Mouse (Mus musculus): ENCODE measurements around the gene Arpc5.
"Not testable (repeated sequence)": the region's sequence is repeated elsewhere in the genome, so short reads cannot be mapped to it uniquely, and the experiment has no call there.

The Arpc5 gene

DNA sequence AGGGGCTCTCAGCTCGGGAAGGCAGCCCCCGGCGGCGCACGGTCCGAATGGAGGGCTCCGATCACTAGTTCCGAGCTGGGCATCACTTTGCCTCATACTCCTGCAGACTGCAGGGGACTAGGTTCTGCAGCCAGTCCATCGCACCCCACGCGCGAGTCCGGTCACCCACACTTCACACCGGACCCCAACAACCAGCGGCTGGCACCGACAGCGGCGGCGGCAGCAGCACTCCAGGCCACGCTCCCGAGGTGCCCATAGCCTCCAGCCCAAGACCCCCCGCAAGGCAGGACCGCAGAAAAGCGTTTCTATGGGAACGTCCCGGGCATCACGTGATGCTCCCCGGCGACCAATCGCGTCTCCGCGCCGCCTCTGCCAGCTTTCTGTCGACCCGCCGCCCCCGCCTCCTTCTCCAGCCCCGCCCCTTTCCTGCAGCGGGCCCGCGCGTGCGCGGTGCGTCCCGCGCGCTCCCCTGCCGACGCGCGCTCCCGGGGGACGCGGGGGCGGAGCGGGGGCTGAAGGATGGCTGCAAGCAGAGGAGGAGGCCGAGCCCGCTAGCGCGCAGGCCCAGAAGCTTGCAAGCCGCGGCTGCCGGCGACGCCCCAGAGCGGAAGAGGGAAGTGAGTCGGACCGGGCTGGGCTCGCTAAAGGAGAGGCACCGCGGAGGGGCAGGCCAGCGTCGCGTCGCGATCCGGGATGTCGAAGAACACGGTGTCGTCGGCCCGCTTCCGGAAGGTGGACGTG is at the start of gene Arpc5, which contains the start of gene Rgl1:
Gene Arpc5 (plus strand): TSS at position 511 of the 741 bp plus-strand sequence.
Gene Rgl1 (minus strand): TSS at position 320 of the 741 bp plus-strand sequence.
- DNase-seq (ENCODE audit: low read depth, low spot score), result peak; percentile 98

DNA sequence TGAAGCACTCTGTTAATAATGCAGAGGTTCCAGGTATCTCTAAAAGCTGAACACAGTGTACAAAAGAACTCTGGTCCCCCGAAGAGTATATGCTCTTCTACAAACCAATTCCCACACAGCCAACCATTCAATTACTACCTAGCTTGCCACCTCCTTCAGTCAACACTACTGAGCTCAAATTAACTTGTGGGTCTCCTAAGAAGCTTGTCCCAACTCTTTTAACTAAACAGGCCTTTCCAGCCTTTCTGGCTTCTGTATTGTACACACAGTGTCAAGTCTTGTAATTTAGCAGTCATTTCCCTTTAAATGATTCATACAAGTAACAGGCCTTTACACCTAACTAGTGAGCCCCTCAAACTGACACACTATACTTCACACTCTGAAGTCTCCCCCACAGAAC is 49.0 kb upstream of the Arpc5 start:
- DNase-seq (ENCODE audit: low read depth, low spot score), result no peak

DNA sequence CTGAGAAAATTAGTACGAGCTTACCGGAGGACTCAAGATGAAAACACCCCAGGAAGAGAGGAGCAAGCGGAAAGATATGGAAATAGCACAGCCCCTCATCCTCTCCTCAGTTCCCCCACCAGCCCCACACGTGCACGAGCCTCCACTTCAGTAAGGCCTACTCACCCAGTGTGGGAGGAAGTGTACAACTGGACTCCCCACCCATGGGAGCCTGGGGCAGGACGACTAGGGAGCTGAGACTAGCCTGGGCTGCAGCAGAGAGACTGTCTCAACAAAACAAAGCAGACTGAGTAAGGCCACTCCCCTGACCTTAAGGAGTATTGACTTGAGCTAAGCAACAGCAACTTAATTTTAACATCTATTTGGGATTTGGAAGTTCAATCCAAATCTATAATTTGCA is 48.1 kb upstream of the Arpc5 start:
- no peak for DNase-seq (ENCODE audit: low read depth, low spot score)

DNA sequence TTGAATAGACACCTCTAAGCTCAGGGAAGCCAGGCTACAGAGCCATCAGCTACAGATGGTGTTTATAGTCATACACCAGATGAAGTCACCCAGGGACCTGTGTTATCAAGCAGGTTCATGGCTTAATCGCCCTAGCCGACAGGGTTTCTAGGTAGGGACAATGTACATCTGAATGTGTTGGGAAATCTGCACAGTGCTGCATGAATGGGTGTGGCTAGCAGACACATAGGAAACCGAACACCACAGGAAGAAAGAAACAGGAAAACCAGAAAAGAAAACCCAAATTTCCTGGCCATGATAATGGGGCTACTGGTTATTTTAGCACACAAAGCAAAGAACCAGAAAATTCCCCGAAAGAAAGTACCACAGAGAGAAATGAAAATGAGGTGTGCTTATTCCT is 45.4 kb upstream of the Arpc5 start:
- DNase-seq (ENCODE audit: low read depth, low spot score), result no peak

DNA sequence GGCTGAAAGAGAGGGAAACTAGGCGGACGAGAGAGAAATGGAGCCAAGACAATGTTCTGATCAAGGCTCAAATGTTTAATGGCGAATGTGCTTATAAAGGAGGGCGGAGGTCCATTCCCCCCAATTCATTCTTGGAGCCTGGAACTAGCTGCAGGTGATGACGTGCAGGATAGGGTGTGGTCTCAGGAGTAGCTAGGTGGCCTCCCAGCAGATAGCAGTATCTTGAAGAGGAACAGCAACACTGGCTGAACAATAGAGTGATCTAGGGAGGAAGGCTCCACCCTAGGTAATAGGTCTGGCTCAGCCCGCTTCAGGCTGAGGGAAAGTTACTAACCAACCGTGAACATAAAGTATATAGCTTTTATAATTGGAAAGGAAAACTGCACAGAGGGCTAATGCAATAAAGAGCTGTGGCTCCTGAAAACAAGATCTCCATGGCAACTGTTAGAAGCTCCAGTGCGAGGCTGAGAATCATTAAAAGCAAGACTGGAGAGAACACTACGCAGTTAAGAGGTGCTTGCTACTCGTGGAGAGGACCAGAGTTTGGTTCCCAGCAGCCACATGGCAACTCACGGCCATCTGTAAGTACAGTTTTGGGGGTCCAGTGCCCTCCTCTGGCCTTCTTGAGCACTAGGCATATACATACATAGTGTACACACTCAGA is 44.7 kb upstream of the Arpc5 start:
- no peak for DNase-seq (ENCODE audit: low read depth, low spot score)

DNA sequence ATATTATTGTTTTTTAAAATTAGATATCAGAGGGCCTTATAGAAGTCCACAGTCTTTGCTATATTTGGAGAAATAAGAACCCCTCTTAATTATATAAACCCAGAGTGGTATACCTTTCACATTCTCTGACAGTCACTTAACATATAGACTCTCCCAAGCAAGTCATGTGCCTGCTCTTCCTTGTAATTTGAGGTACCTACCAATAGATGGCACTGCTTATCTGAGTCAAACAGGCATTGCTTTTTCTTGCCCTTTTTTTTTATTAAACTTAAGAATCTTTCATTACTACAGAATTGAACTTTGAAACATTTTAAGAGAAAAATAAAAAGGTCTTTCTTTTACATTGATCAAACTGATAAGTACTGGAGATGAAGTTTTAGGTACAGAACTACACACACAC is 42.1 kb upstream of the Arpc5 start:
- no peak for DNase-seq (ENCODE audit: low read depth, low spot score)

DNA sequence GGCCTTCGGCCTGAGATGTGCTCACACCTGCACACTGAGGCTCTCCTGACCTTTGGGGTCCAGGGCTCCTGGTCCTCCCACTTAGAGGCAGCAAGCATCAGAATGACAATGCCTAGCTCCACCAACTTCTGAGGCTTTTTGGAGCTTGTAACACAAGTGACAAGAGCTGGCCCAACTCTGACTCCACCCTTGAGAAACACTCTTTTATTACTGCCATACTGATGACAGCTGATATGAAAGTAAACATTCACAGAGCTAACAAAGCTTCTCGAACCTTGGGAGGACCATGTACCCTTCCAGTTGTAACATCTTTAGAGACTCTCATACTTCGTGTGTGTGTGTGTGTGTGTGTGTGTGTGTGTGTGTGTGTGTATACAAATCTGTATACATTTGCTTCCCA is 40.2 kb upstream of the Arpc5 start:
- no peak for DNase-seq (ENCODE audit: low read depth, low spot score)

DNA sequence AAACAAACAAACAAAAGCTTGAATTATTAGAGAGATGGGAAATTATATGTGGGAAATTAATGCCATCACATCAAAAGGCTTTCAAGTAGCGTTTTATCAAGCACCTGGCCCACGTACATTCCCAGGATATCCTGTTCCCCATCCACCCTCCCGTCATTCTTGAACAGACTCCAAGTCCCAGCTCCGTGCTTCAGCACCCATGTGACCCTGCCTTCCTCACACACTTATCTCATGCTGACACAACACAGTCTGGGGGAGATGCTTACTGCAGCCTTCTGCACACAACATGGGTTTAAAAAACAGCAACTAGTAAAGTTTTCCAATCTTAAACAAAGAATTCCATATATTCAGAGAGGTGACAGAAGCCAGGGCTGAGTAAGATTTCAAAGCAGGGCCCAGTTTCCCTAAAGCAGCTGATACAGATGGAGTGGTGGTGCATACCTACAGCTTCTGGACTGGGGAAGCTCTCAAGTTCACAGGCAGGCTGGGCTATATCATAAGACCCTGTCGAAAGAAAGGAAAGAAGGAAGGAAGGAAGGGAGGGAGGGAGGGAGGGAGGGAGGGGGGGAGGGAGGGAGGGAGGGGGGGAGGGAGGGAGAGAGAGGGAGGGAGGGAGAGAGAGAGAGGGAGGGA is 38.6 kb upstream of the Arpc5 start:
- DNase-seq (ENCODE audit: low read depth, low spot score), result no peak

DNA sequence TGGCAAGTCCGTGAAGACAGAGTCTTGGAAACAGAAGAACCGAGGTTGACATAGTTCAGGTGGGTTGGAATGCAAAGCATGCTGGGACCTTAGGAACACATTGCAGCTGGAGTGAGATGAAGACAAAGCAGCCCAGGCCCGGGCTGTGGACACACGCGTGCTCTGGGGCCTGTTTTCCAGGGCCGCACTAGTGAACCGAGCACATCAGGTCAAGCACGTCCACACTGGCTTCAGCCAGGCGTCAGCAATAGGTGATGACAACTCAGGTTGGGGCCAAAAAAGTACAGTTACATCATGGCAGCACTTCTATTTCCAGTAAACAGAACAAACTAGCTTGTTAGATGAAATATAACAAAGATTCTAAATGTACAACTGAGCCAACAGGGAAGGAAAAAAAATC is 27.5 kb upstream of the Arpc5 start:
- DNase-seq (ENCODE audit: low read depth, low spot score), result no peak

DNA sequence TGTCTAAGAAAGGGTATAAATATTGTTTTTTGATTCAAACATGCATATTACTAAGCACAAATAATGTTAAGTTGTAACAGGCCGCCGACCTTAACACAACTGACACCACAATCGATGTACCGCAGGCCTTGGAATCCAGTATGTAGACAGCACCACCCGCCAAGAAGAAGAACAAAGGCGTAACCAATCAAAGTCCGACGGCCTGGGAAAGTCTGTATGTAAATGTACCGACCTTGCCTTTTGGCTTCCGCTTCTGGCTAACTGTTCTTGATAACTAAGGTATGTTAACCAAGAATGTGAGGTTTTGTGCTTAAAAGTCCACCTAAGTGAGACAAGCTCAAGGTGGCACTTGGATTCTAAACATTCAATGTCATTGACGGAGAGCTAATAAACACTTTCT is 27.0 kb upstream of the Arpc5 start:
- no peak for DNase-seq (ENCODE audit: low read depth, low spot score)

DNA sequence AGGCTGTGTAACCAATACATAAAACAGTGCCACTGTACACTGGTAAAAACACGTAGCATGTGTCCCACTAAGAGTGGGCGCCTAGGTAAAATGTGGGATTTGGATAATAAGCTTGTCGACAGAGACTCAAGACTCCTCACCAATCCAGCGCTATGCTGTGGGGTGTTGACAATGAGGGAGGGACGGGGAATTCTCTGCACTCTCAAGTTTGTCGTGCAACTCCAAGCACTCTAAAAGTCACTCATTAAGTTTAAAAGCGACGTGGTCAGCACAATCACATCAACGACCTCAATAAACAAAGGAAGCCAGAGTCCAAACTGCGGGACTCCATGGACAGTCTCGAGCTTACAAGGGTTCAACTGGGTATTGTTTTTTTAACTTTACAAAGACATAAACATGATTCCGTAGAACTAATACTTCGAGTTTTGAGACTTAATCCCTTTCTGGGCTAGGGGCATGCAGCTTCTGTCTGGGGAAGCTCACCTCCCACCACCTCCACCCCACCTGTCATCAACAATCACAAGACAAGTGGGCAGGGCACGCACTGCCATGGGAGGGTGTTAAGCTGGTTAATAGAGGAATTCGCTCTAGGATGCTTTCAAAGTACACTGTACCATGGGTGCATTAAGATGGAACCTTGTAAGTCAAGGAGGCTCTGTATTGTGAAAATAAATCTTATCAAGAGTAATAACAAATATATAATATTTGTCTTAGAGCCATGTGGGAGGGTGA is 23.1 kb upstream of the Arpc5 start:
- no peak for DNase-seq (ENCODE audit: low read depth, low spot score)

DNA sequence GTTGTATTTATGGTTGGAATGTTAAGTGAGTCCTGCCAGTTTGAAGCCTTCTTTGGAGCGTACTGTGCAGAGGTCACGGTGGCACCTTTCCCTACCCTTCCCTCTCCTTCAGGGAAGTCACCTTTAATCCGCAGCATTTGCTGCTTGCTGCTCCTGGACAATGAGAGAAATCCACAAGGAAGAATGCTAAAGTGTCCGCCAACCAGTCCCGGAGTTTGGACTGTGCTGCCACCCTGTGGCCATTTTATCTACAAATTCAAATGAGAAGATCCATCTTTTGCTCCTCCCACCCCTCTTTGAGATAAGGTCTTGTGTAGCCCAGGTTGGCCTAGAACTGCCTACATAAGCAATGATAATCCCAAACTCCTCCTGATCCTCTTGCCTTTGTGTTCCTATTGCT is 19.9 kb upstream of the Arpc5 start:
- peak; percentile 53 for DNase-seq (ENCODE audit: low read depth, low spot score)

DNA sequence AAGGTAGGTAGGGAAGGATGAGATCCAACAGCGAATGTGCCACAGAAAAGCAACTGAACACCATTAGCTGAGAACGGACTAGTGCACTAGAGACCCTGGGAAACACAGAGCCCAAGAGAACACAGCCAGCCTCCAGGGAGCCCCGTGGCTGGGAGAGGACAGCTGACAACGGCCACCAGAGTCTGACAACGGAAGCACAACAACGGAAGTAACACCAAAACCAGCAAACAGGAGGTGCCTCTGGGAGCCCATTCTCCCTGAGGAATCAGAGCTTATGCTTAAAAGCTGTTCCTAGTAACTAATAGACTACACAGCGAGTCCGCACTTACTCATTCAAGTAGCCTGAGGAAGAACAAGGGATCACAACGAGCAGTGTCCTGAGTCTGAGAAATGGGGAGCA is 17.1 kb upstream of the Arpc5 start:
- no peak for DNase-seq (ENCODE audit: low read depth, low spot score)

DNA sequence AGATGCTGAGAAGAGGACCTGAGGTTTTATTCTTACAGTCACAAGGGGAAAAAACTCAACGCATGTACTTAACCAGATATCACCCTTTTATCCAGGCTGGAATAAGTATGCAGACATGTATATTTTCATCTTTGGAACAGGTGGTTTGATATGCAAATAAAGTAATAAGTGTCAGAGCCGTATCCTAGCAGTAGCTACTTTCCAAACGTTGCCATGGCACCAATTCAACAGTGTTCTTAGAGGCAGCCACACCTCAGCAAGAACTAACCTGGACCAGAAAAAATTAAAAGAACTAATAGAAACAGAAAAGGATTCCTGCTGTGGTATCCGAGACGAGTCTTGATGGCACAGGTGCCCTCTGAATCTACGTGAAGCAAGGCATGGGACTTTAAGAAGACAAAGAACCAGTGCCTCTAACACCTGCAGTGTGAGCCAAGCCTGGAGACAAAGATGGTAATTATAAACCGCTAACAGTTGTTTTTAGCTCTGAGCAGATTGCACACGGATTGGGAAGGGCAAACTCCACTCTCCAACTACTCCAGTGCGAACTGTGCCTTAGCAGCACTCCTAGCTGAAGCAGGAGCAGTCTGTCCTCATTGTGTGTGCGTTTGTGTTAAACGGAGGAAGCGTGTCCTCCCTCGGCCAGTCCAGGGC is 15.9 kb upstream of the Arpc5 start, which contains the start of gene Apobec4:
Gene Apobec4 (plus strand): TSS at position 240 of the 654 bp plus-strand sequence.
- DNase-seq (ENCODE audit: low read depth, low spot score), result no peak

DNA sequence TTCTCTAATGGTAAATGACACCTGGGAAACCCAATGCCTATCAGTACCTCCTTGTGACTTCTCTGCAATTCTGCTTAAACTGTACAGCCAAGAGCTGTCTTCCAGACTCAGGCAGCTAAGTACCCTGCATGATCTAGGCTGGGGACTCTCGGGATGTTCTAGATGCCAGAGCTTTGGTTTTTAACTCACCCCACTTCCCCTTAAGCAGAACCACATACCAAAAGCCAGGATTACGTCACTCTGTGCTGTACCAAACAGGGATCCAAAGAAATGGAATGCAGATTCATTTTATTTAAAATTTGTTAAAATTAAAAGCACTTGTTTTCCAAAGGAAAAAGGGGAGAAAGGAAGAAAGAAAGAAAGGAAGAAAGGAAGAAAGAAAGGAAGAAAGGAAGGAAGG is 4.6 kb upstream of the Arpc5 start:
- no peak for DNase-seq (ENCODE audit: low read depth, low spot score)

DNA sequence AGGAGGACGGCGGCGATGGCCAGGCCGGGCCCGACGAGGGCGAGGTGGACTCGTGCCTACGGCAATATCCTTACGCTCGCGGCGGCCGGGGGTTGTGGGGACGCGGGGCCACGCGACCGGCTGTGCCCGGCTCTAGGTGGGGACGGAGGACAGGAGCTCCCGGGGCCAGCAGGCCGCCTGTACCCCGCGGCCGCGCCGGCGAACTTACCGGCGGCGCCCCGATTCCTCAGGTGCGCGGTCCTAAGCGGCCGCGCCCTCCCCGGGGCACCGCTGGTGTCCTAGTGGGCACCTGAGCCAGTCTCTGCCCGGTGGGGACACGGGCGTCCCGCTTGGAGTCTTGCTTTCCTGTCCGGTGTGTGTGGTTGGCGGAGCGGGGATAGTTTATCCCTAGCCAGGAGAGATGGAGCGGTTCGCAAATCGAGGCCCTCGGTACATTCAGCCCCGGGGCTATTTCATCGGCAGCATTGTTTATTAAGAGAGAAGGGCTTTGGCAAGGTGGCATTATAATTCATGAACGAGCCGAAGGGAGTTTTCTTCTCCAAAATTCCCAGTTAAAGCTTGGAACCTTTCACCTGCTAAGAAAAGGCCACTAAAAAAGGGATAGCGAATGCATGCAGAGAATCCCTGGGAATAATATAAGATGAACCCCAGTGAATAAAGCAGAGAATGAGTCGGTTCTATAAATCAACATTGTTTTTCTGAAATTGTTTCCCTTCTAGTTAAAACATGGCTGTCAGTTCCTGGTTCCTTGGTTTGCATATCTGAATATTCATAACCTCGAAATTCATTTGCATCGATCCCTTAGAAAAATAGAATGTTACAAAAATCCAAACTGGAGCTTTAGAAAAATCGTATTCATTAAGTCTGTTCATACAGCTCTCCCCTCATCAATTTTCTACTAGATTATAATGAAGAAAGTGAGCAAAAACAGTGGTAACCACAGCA is 734 bp downstream of the Arpc5 start:
- peak; percentile 21 for DNase-seq (ENCODE audit: low read depth, low spot score)

DNA sequence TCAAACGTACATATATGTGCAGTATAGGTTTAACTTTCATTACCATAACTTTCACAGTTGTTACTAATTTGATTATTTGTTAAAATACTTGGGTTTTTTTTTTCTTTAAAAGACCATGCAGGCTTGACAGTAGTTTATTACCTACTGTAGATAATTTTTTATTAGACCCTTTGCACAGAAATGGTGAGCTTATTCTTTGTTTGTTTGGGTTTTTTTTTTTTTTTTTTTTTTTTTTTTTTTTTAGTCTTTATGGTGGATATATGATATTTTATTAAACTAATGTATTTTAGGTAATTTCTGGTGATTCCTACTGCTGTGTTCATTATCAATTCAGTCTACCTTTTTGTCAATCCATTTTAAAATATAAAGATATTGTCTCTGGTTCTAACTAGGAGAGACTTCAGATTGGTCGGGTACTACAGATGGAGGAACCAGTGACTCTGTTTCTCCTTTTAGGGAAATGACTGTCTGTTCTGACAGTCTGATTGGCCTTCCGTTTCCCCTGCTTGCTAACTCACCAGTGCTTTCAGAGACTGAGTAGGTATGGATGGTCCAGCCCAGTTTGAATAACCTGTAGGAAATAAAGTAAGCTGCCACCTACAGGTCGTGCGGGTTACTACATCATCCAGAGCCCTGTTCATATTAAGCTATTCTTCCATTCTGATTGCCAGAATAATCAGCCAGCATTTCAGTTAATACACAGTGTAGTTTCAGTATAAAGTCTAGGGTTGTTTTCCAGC is 1.6 kb downstream of the Arpc5 start:
- peak; percentile 67 for DNase-seq (ENCODE audit: low read depth, low spot score)

DNA sequence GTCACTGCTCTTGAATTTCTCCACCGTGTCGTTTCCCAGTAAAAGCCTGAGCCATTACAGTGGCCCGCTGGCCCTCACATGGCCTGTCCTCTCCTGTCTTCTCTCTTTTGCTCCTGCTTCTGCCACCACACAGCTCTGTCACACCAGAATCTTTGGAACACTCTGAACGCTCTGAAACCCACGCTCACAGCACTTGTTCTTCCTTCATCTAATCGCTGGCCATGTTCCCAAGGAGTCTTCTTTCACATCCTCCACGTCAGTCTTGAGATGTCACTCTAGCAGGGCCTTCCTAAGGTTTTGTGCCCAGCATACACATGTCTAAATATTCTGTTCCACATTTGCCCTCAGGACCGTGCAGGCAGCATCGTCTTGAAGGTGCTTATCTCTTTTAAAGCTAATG is 4.7 kb downstream of the Arpc5 start:
- no peak for DNase-seq (ENCODE audit: low read depth, low spot score)

DNA sequence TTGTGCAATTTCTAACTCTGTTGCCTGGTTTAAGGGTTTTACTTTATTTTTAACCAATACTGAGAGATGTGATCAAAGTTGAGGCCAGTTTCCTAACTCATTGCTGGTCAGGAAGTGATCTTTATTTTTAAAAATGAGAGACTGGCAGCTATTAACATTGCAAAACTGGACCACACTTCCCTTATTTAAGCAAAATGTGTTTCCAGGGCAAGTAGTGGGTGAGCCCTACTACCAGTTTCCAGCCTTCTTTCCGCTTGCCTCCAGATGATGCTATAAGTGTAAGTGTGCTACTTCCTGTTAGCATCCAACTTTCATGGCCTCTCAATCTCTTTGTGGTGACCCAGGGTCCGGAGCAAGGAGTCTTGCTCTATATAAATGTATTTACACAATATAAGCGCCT is 8.3 kb downstream of the Arpc5 start:
- not testable (repeated sequence) for DNase-seq (ENCODE audit: low read depth, low spot score)
